Mouse (Mus musculus) v-Abl transformed pro-B cells (cell line): ENCODE measurements around the gene Anln.

Experiments
- in situ Hi-C, 2 experiments: fragments of 400-800 bp; cut with MboI; formaldehyde crosslinking; loops; one replicate each; pipeline ENCODE4 v1.15.1; 2025; ENCODE audit not compliant: unreplicated experiment in 2 of 2

Anln gene

DNA sequence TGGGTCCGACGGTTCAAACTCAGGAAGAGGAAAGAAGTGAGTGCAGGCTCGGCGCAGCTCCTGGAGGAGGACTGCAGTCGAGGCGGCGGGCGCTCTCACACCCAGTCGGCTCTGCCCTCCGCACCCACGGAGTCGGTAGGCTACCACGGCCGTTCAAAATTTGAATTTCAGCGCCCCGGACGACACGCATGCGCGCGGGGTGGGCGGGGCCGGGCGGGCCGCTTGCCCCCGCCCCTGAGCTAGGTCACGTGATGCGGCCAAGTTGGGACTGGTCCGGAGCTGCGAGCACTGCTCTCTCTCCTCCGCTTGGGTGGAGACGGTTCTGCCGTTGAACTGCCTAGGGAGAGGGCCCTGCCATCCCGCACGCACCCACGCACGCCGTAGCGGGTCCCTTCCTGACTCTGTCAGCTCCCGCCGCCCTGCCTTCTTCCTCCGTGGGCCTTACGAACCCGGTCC is at the start of gene Anln:
Anln (minus strand) TSS at position 168 of the 456 bp plus-strand sequence.
- in situ Hi-C loops: loop anchor here in 1 of 2 experiments (25.0 kb wide), 1 partner anchor 552 kb away; the partner anchor contains the start of gene Angptl8

DNA sequence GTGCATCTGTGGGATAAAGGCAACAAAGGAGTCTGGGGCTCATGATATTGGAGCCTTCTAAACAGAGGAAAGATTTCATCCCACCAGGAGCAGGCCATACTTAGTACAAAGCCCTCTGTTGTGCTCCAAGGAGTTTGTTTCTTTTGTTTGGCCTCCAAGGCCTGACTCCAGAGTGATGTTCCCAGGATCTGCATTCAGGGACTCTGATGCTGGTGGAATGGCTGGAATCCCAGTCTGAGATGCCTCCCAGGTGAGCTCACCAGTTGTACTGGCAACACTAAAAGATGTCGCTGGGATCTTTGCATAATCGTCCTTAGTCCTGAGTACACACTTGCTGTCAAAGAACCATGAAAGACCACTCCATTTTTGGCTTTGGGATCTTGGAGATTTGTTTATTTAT is 45.1 kb upstream of the Anln start:
- in situ Hi-C loops: loop anchor here (25.0 kb wide), 1 partner anchor 1547 kb away; the partner anchor contains the start of genes Angptl6 (in 2 of the 2), Eif3g (in 2 of the 2) and Ppan (in 2 of the 2)

DNA sequence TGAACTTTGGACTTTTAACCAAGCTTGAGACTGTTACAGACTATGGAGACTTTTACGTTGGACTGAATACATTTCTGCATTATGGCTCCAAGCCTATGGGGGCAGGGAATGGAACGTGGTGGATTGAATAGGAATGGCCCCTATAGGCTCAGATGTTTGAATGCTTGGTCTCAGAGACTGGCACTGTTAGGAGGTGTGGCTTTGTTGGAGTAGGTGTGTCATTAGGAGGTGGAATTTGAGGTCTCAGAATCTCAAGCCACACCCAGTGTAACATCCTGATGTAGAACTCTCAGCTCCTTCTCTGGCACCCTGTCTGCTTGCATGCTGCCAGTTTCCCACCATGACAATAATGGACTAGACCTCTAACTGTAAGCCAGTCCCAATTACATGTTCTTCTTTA is 44.2 kb upstream of the Anln start:
- in situ Hi-C loops: loop anchor here (25.0 kb wide), 1 partner anchor 1546 kb away; the partner anchor contains the start of genes Angptl6 (in 2 of the 2), Eif3g (in 2 of the 2) and Ppan (in 2 of the 2)

DNA sequence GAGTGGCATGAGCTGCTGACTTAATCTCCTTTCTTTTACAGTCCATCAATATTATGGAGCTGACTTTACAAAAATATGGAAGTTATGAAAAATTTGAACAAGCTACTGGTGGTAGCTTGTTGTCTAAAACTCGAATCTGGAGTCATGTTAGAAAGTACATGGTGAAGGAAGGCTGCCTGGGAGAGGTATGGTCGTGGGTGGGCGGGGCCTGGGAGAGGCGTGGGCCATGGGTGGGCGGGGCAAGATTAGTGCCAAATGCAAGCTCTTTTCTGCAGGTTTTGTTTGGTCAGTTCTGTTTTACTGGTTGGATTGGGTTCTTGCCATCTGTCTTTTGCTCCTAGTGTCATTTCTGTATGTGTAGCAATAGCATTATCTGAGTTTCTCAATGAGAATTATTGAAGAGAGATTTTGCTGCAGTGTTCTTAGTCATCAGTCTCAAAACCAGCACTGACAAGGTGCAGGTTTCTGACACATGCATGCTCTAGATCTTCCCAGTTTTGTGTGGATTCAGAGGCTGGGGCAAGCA is 41.4 kb upstream of the Anln start:
- in situ Hi-C loops: loop anchor here (25.0 kb wide), 1 partner anchor 1543 kb away; the partner anchor contains the start of genes Angptl6 (in 2 of the 2), Eif3g (in 2 of the 2) and Ppan (in 2 of the 2)

DNA sequence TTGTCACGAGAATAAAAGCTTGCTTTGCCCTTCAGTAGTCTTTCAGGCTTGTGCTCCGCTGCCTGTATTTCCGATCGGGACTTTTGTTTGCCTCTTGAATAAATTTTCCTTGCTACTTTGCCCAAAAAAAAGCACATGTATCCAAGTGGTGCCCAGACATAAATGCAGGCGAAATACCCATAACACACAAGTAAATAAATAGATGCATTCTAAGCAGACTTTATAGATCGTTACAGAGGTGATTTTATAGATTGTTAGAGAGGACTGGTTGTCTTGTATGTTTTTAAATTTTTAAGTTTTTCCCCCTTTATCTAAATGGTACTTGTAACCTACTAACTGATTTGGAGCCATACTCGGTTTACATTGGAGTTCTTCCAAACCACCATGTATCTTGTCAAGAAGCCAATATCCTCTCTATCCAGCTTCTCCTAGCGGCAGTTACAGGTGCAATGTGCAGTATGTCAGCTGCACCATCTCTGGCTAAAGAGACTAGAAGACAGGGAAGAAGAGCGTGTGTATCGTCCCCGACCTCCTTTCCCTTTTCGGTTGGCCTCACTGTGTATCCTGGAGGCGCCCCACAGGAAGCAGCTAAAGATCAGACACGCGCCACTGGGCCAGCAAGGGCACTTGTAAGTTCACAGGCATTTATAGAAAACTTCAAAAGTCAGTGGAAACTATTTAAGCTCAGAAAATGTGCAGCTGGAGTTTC is 40.7 kb upstream of the Anln start:
- in situ Hi-C loops: loop anchor here (25.0 kb wide), 1 partner anchor 1542 kb away; the partner anchor contains the start of genes Angptl6 (in 2 of the 2), Eif3g (in 2 of the 2) and Ppan (in 2 of the 2)

DNA sequence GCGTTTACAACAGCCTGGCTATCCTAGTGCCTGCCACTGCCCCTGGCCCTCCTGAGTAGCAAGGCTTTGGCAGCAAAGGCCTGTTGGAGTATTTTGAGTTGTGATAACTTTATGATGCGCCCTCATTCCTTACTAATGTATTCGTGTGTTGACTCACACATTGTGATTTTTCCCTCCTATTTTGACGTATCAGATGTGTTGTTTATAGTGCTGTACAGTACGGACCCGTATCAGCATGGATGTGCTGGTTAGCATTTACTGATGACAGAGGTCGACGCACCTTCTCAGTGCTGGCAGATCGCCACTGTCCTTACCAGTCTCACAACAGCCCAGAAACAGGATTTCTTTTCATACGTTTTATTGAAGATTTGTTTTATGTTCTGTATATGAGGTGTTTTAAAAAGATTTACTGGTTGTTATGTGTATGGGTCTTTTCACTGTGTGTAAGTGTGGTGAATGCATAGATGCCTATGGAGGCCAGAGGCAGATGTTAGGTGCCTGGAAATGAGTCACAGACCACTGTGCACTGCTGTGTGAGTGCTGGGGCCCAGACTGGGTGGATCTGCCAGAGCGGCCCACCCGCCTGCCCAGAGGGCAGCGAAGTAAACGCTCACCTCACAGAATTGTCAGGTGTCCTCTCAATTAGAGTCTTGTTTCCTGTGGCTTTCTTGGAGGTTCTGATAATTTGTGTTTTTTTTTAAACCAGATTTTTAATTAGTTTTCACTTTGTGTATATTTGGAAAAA is 39.9 kb upstream of the Anln start:
- in situ Hi-C loops: loop anchor here (25.0 kb wide), 1 partner anchor 1542 kb away; the partner anchor contains the start of genes Angptl6 (in 2 of the 2), Eif3g (in 2 of the 2) and Ppan (in 2 of the 2)

DNA sequence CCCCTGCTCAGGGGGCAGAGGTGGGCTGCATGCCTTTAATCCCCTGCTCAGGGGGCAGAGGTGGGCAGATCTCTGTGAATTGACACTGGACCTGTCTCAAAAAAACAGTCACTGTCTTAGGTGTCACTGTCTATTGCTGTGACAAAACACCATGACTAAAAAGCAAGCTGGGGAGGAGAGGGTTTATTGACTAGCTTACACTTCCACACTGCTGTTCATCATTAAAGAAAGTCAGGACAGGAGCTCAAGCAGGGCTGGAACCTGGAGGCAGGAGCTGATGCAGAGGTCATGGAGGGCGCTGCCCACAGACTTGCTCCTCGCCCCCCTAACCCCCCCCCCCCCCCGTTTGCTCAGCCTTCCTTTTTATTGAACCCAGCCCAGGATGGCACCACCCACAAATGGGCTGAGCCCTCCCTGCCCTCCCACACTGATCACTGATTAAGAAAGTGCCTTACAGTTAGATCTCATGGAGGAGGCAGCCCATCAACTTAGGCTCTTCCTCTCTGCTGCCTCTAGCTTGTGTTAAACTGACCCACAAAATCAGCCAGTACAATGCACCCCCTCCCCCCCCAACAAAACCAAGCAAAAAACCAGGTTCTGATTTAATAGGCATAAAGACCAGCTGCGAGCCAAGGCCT is 39.2 kb upstream of the Anln start:
- in situ Hi-C loops: loop anchor here (25.0 kb wide), 1 partner anchor 1541 kb away; the partner anchor contains the start of genes Angptl6 (in 2 of the 2), Eif3g (in 2 of the 2) and Ppan (in 2 of the 2)

DNA sequence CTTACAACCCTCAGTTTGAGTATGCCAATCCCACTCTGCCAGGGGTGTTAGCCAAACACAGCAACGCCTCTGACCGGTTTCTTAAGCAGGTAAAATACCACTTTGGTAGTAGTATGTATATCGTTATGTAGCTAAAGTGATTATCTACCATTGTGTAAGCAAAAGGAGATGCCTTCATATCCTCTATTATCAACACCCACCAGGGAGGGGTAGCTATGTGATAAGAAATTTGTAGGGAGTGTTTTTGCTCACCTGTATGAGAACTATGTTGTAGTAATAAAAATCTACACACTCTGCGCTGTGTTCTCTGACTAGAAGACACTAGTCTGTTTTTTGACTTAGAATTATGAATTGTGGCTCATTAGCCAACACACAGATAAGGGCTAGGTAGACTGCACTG is 35.7 kb upstream of the Anln start:
- in situ Hi-C loops: loop anchor here (25.0 kb wide), 1 partner anchor 1537 kb away; the partner anchor contains the start of genes Angptl6 (in 2 of the 2), Eif3g (in 2 of the 2) and Ppan (in 2 of the 2)

GRCm38 (mm10) chr9:22424196-22424595 is 35.2 kb upstream of the Anln start:
- in situ Hi-C loops: no loop called here

GRCm38 (mm10) chr9:22423507-22423906 is 34.5 kb upstream of the Anln start:
- in situ Hi-C loops: no loop called here

DNA sequence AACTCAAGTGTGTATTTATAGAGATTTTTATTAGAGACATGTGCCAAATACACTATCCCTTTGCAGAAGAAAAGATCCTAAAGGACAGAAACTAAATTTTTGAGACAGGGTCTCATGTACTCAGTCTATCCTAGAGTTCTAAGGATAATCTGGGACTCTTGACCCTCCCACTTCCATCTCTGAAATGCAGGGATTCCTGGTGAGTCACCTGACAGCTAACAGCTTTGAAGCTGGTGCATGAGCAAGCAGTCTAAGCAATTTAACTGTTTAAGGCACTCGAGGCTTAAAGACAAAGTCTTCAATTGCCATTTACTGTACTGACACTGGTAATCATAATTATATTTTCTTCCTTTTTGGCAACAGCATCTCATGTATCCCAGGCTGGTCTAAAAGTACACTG is 33.6 kb upstream of the Anln start:
- in situ Hi-C loops: no loop called here

DNA sequence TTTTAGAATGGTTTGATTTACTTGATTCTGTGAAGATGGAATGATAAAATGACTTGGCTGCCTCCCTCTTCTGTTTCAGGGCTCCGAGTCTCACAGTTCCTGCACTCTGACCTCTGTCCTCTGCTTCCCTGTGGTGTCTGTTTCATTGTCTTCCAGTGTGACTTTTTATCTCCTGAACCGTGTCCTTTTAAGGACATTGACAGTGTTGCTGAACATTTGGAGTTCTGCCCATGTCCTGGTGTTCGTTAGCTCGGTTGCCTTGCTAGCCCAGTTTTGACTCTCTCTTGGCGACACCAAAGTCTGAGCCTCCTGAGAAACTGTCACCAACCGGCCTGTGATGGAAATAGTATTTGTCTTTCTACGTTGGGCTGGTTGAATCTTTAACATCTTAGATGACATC is 31.5 kb upstream of the Anln start:
- in situ Hi-C loops: no loop called here

DNA sequence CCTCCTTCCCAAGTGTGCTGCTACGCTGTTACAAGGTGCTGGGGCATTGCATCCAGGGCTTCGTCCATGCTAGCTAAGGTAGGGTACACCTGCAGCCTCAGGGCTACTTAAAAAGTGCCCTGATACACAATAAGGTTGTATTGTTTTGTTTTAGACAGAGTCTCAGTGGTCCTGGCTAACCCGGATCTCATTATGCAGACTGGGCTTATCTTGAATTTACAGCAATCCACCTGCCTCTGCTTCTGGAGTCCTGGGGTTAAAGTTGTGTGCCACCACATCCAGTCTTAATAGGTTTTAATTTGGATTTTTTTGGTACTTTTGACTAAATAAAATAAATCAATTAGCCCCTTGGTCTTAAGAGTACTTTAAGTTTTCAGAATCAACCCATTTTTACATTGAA is 30.9 kb upstream of the Anln start:
- in situ Hi-C loops: loop anchor here in 1 of 2 experiments (10.0 kb wide), 2 partner anchors 45 to 445 kb away; partner anchors contain the start of gene Rp9

- in situ Hi-C loops: loop anchor here in 1 of 2 experiments (10.0 kb wide), 2 partner anchors 47 to 443 kb away; partner anchors contain the start of gene Rp9
Observed at GRCm38 (mm10) chr9:22417547-22417946, 28.6 kb upstream of the Anln start.

- in situ Hi-C loops: loop anchor here in 1 of 2 experiments (10.0 kb wide), 2 partner anchors 49 to 441 kb away; partner anchors contain the start of gene Rp9
Observed at GRCm38 (mm10) chr9:22416187-22416586, 27.2 kb upstream of the Anln start.

GRCm38 (mm10) chr9:22411002-22411857 is 22.2 kb upstream of the Anln start, which contains the start of gene 9530077C05Rik:
TSS of gene 9530077C05Rik (plus strand) at chr9:22411513.
- in situ Hi-C loops: loop anchor here (5.0 to 10.0 kb wide), 3 partner anchors 54 to 436 kb away; partner anchors contain the start of gene Rp9 (in 2 of the 2)

GRCm38 (mm10) chr9:22409501-22409900 is 20.5 kb upstream of the Anln start:
- in situ Hi-C loops: loop anchor here (5.0 to 10.0 kb wide), 7 partner anchors 177 to 432 kb away; partner anchors contain the start of genes Pigyl (in 2 of the 2) and Zfp809 (in 1 of the 2)

GRCm38 (mm10) chr9:22408344-22408743 is 19.4 kb upstream of the Anln start:
- in situ Hi-C loops: loop anchor here (5.0 to 10.0 kb wide), 7 partner anchors 176 to 431 kb away; partner anchors contain the start of genes Pigyl (in 2 of the 2) and Zfp809 (in 1 of the 2)
